Mouse (Mus musculus) A20 (cell line): ENCODE data around the gene Zfp143.

ENCODE experiments used
- DNase-seq: peaks from one replicate; pipeline ENCODE4 v3.0.0-alpha.2; 2011; ENCODE audit warnings: low read depth, low spot score

Gene Zfp143

DNA sequence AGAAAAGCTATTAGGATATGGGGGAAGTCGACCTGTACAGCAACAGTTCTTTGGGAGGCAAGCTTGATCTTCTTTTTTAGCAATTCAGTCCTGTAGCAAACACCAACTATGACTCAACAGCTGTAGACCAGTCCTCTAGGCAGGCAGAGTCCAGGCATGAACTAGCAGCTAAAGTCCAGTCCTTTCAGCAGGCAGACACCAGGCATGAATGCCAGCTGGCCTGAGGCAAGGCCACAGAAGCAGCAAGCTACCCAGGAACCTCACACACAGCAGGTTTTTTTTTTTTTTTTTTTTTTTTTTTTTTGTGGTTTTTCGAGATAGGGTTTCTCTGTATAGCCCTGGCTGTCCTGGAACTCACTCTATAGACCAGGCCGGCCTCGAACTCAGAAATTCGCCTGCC, 73.0 kb downstream of the Zfp143 start:
- DNase-seq: no peak

DNA sequence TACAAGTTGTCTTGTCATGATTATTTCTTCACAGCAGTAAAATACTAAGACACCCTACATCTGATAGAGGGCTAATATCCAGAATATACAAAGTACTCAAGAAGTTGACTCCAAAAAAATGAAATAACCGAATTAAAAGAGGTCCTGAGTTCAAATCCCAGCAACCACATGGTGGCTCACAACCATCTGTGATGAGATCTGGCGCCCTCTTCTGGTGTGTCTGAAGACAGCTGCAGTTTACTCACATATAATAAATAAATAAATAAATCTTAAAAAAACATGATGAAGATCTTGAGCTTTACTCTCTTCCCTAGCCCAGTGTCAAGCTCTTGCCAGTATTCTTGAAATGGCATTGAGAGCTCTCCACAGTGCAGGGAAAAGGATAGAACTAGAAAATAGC, 77.5 kb downstream of the Zfp143 start:
- DNase-seq: no peak

DNA sequence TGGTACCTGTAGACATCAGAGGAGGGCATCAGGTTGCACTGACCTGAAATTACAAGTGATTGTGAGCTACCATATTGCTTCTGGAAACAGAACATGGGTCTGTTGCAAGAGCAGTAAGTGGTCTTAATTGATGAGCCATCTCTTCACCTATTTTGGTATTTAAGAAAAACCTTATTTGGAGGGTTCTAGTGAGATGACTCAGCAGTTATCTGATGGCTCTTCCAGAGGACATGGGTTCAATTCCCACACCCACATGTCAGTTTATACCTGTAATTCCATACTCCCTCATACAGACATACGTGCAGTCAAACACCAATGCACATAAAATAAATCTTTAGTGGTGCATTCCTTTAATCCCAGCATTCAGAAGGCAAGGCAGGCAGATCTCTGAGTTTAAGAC, 82.8 kb downstream of the Zfp143 start:
- no peak for DNase-seq
